Mouse (Mus musculus) fibroblast of lung, adult 2 months (primary cell): ENCODE measurements around the gene Selenon.

Experiments
- DNase-seq: peaks from one replicate; pipeline ENCODE4 v3.0.0-alpha.2; 2011; ENCODE audit warnings: low read depth

Selenon gene

DNA sequence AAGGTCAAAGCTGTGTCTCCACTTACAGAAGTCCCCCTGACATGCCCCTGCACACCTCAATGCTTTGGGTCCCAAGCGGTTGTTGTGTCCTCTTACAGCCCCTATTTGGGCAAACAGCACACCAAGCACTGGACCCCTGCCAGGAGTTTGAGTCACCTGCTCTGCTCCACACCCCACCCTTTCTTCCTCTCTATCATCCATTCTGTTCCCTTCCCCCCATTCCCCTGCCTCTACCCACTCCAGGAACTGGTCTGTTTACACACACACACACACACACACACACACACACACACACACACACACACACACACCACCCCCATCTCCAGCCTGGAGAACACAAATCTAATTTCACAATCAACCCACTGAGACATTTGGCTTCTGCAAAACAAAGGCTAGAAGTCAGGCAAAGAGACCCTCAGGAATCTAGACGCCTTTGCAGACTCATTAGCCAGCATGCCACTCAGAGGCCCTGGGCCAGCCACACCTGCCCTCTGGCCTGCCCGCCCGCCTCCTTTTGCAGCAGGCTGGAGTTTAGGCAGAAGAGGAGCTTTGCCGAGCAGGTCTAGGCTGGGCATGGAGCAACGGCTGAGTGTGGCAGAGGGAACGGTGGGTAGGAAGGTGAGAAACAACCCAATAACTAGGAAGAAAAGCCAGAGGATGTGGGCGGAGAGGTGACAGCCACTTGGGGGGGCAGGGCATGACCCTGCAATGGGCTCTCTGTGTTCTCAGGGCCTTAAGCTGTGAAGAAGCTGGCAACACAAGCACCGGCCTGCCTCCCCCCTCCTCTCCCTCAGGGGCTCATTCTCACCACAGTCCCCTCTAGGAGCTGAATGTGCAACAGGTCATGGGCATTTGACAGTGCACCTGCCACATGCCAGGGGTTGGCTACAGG lies 4.9 kb downstream of the Selenon start:
- no peak for DNase-seq

- DNase-seq: peak; percentile 68
These were observed 8.7 kb downstream of the Selenon start for GRCm38 (mm10) chr4:134543261-134543660.

GRCm38 (mm10) chr4:134542726-134543125 lies 9.2 kb downstream of the Selenon start:
- no peak for DNase-seq

GRCm38 (mm10) chr4:134538997-134539580 lies 12.9 kb downstream of the Selenon start:
- no peak for DNase-seq

DNA sequence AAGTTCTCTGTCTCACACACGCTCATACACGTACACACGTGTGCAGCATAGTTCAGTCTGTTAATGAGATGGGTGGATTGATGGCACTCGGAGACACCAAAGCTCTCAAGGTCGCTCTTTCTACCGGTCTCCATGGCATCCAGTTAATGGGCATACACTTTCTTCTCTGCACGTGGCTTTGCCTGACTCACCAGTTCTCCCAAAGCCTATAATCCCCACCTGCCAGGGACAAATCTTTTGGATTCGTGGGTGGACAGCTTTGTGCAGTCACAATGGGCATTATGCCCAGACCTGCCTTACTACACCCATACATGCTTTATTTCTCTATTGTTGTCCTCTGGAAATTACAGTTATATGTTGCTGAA lies 16.2 kb downstream of the Selenon start:
- DNase-seq: no peak

GRCm38 (mm10) chr4:134534932-134535786 lies 16.8 kb downstream of the Selenon start, which contains the start of gene Mtfr1l:
TSS of gene Mtfr1l (minus strand) at chr4:134535387.
- DNase-seq: peak; percentile 94

DNA sequence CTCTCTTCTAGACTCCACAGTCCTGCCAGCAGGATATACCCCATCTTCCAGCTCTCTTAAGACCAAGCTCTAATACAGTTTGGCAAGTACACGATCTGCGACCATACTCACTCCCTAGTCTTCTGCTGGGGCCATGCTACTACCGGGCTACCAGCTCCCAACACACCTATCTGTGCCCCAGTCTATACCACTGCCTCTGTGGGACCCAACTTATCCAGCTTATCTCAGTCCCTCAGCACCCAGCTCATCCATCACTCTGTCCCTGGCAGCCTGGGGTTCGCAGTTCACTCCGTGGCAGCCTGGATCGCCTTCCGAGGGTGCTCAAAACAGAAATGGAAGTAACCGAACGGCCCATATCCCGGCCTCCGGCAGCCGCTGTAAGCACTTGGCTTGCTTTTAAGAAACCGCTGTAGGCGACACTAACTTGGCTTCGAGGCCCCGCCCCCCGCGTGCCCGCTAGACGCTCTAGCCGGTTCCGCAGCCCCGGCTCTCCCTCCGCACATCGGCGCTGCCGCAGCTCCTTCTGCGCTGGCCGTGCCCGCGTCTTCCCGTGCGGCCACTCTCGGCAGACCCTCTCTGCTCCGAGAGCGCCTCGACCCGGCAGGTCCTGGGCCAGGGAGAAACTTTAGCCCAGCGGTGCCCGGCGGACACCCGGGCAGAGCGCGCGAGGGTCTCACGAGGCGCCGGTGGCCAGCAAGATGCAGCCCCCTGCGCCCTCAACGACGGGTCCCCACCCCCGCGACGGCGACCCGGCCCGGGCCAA lies 17.7 kb downstream of the Selenon start:
- DNase-seq: no peak

DNA sequence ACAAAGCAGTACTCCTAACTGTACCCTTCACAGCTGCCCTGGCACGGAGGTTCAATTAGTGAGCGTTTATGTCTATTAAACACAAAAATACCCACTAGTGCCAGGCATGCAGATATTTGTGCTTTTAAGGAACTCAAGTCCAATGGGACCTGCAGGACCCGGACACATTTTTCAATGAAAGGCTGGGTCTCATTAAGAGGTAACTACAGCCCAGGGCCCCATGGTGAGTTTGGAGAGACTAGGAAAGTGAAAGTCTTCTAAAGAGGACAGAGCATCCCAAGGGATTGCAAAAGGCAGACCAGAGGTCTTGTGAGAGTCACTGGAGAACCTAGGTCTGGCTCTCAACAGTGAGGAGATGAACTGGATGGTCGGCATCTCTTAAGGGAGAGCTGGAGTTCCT lies 18.5 kb downstream of the Selenon start:
- DNase-seq: no peak

DNA sequence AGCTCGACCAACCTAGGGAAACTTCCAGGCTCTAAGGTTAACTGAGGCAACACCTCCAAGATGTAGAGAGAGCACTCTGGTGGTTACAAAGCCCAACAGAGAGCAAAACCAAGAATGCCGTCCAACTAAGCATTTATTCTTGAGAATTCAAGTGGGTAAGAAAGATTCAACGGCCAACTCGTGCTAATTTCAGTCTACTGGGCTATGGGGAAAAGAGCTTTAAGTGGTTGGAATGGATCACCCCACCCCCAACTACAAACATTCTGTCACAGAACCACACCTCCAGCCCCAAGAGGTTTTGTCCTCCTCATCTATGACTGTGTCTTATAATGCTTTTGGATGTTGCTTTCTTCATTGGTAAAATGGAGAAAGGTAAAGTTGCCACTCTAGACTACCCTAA lies 19.0 kb downstream of the Selenon start:
- no peak for DNase-seq

DNA sequence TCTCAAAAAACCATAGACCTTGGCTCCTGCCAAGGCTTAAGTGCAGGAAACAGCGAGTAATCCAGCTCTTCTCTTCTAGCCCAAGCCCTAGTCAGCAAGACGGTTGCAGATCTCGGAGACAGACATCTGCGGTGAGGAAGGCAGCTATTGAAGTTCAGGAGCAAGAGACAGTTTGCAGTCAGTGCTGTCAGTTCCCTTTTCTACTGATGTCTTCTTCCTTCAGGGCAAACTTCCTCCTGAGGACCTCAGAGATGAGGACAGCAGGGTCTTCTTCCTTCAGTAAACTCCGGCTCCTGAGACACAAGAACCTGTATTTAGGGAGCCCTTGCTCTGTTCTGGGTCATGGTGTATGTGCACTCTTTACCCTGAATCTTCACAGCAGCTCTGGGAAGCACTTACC lies 25.7 kb downstream of the Selenon start:
- no peak for DNase-seq

GRCm38 (mm10) chr4:134525806-134526205 lies 26.2 kb downstream of the Selenon start:
- DNase-seq: no peak

DNA sequence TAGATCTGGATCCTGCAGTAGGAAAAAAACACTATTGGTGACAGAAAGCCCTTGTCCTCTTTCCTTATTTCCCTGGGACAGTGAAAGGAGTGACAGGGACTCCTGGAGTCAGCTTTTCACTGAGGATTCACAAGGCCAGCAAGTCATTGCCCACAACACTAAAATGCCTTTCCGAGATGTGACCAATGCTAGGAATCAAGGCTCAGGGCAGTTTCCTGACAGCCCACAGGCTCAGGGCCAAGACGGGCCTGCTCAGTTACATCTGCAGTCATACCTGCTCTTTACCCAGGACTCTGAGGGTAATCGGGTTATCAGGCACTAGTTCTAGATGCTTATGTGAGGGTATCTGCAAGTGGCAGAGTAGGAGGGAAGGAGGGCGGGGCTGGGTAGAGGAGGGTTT lies 28.5 kb downstream of the Selenon start:
- DNase-seq: no peak

GRCm38 (mm10) chr4:134519281-134519680 lies 32.7 kb downstream of the Selenon start:
- DNase-seq: no peak

GRCm38 (mm10) chr4:134518541-134518940 lies 33.4 kb downstream of the Selenon start:
- DNase-seq: no peak

DNA sequence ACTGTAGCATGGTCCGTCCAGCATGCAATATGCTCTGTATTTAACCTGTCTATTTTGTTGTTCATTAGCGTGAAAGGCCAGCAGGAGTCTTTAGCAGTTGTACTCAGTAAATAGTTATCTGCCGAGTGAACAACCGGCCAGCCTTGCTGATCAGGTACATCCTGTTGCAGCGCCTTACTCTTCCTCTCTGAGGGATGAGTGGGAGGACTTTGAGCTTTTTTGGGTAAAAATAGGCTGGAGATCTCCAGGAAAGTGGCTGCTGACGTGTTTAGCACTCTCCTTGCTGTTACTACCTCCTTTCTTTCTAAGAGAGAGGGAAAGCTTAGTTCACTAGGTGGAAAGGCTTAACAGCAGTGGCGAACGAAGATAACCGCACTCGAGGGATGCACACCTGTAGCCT lies 34.2 kb downstream of the Selenon start:
- no peak for DNase-seq

DNA sequence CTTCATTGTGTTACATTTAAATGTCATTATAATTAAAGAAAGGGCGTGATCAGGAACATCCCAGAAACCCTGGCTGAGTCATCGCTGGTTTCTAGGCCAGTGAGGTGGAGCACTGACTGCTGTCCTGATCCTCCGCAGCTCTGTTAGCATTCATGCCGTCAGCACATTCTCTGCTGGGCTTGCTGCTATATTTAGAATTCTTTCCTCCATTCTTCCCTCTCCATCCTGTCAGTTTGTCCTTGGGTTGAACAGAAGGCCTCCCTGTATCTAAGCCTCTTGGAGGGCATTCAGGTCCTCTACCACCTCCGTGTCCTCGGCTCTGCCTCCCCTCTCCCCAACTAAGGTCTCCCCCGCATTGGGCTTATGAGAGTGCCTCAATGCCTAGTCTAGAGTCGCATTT lies 35.0 kb downstream of the Selenon start:
- DNase-seq: no peak

DNA sequence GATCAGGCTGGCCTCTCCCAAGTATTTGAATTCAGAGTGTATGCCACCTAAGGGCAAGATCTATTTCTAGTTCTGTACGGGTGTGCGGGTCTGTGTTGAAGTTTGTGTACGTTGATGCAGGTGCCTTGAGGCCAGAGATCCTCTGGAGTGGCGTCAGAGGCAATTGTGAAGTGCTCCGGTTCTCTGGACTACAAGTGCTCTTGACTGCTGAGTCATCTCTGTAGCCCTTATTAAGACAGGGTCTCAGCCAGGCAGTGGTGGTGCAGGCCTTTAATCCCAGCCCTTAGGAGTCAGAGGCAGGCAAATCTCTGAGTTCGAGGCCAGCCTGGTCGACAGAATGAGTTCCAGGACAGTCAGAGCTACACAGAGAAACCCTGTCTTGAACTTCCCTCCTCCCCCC lies 36.4 kb downstream of the Selenon start:
- no peak for DNase-seq

DNA sequence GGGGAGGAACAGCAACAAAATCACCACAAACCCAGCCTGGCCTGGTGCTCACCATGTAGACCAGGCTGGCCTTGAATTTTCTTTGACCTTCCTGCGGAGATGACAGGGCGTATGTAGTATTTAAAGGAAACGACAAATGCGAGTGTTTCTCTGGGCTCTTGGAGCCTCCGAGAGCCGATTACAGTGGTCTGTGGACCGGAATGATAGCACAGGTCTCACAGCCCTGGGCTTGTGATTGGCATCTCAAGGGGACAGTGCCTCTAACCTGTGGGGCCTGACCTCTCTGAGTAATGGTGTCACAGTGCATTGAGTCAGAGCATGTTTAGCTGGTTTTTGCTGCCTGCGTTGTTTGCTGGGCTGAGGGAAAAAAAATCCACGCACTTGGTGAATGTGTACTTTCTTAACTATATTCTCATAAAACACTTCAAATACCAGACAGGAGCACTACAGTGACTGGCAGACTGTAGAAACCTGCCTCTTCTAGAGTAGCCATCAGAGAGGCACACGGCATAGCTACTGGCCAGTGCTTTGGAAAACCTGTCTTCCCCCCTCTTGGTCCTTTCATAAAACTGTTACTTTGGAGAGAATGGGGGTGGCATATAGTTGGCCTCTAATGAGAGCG lies 37.5 kb downstream of the Selenon start:
- no peak for DNase-seq

GRCm38 (mm10) chr4:134512798-134513197 lies 39.2 kb downstream of the Selenon start:
- DNase-seq: no peak

DNA sequence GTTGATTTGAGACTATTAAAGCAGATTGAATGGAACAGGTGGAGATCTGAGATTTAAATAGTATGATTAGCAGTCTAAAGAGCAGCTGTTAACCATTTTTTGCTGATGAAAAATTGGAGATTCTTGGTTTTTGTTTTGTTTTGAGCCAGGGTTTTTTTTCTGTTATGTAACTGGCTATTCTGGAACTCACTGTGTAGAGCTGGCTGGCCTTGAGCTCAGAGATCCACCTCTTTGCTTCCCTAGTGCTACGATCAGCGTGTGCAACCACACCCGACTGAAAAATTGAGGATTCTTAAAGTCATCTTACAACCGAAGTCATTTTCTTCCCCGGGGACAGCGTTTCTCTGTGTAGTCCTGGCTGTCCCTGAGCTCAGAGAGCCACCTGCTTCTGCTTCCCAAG lies 40.2 kb downstream of the Selenon start:
- no peak for DNase-seq

DNA sequence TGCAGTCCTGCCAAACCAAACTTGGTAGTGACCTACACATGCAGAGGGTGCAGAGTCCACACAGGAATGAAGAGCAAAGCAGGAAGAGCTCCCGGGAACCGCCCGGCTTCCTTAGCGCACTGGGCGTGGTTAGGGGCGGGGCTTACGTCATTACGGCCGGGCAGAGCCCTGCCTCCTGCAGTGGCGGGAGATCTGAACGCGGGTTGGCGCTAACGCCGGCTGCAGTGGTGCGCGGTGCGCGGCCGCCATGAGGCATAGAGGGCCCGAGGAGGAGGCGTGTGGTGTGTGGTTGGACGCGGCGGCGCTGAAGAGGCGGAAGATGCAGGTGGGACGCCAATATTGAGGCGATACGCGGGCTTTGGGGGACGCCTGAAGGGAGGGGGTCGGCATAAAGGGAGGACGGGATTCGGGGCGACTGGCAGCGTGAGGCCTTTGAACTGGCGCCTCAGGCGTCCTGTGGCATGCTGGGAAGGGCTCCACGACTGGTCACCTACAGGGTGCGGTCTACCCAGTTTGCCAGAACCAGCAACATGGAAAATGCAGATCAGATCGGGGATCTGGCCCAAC lies 41.0 kb downstream of the Selenon start, which contains the start of gene Aunip:
TSS of gene Aunip (plus strand) at position 155 of the 567 bp plus-strand sequence.
- DNase-seq: peak; percentile 63
